Mouse (Mus musculus): ENCODE results near the gene Crtc3. TPM values are rescaled to one million over a fixed set of nuclear protein-coding genes. Genes with fewer than 3 reads are reported as not detected.

The Crtc3 gene
- polyA plus RNA-seq, 1 experiment from 2014 or later: 16.9 TPM

- Histone ChIP-seq H3K36me3 (no peaks in the 10 kb centered on the region), H3K4me3 (no peak overlapping the region), H3K27me3 (no peaks in the 10 kb centered on the region), H3K9ac (no peak overlapping the region), H3K27ac (no peak overlapping the region), H3K4me1 (replicated peaks) (peaks cover 74% of the 10 kb centered on the region), H3K9me3 (replicated peaks) (no peaks in the 10 kb centered on the region), H3K4me2 (no peak overlapping the region)
- ATAC-seq (replicated peaks; ENCODE audit: insufficient number of reproducible peaks, insufficient read depth, low FRiP score, low read depth): no peak
- WGBS: 71% methylated on average over 10 of the region's 10 CpGs
Observed at GRCm38 (mm10) chr7:80638460-80638859, 50.2 kb downstream of the Crtc3 start.

DNA sequence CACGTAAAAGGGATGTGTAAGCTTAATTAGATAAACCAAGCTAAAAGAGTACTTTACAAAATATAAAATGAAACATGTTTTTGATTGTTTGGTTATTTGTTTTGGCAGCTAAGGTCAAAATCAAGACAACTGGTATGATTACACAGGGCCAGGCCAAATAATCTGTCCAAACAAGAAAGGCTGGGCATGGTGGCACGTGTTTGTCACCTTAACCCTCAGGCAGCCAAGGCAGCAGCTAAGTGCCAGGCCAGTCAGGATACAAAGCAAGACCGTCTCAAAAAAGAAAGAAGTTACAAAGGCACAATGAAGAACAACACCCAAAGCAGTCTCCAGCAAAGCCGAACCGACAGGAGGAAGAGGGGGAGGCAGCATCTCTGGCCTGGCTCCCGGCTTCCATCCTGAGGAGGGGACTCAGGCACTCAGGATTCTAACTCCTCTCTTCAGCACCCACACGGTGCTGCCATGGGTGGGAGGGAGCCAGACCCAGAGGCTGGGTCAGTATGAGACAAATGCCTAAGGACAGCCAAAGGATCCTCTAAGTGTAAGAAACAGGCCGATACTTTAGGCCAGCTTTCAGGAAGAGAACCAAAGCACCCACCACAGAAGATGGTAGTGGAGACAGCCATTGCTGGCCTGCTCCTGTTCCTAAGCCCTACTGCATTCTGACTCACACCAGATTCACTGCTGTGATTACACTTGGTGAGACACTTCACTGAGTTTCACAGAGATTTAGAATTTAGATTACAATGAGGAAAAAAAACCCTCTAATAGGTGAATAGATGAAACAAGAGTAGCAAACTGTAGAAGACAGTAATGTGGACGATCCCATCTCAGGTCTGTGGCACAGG, 51.5 kb downstream of the Crtc3 start:
- Histone ChIP-seq H3K36me3 (no peaks in the 10 kb centered on the region), H3K4me3 (no peak overlapping the region), H3K27ac (peak overlapping the region; percentile 1; the same call in 1 of the 2 replicates), H3K27me3 (no peaks in the 10 kb centered on the region), H3K4me1 (replicated peaks) (peaks cover 62% of the 10 kb centered on the region), H3K9ac (no peak overlapping the region), H3K4me2 (no peak overlapping the region), H3K9me3 (replicated peaks) (no peaks in the 10 kb centered on the region)
- WGBS: 45% methylated on average over 9 of the region's 9 CpGs
- no peak for ATAC-seq (replicated peaks; ENCODE audit: insufficient number of reproducible peaks, insufficient read depth, low FRiP score, low read depth)

DNA sequence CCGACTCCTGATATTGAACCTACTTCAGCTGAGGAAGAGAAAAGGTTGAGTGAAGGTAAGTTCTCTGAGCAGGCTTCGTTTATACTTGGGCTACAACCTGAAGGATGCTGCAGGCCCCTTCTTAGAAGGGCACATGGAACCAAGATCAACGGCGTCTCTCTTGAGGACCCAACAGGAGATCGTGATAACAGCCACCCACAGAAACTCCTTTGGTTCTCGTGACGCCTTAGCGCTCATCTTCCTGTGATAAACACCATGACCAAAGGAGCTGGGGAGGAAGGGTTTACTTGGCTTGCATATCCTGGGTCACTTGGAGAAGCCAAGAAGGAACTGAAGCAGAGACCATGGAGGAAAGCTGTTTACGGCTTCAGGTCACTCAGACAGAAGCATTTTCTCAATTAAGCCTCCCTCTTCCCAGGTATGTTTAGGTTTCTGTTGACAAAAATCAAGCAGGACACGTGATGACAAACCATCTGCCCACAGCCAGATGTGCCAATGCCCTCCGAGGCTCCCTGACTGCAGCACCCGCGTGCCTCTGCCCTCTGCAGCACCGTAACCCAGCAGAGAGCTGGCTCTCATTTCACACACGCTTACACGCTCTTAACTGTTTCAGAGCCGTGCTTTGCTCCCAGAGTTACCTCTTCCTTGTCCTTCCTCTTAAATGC, 52.3 kb downstream of the Crtc3 start:
- no peak; the same call in 1 of the 2 replicates for ATAC-seq (replicated peaks; ENCODE audit: insufficient number of reproducible peaks, insufficient read depth, low FRiP score, low read depth)
- no peak overlapping the region for H3K4me2 ChIP-seq
- no peak overlapping the region for H3K9ac ChIP-seq
- H3K36me3 ChIP-seq: no peaks in the 10 kb centered on the region
- peaks cover 62% of the 10 kb centered on the region for H3K4me1 ChIP-seq (replicated peaks)
- H3K4me3 ChIP-seq: no peak overlapping the region
- 38% methylated on average over 17 of the region's 17 CpGs for WGBS
- H3K9me3 ChIP-seq (replicated peaks): no peaks in the 10 kb centered on the region
- no peaks in the 10 kb centered on the region for H3K27me3 ChIP-seq
- H3K27ac ChIP-seq: peak overlapping the region; percentile 20; the same call in 1 of the 2 replicates

DNA sequence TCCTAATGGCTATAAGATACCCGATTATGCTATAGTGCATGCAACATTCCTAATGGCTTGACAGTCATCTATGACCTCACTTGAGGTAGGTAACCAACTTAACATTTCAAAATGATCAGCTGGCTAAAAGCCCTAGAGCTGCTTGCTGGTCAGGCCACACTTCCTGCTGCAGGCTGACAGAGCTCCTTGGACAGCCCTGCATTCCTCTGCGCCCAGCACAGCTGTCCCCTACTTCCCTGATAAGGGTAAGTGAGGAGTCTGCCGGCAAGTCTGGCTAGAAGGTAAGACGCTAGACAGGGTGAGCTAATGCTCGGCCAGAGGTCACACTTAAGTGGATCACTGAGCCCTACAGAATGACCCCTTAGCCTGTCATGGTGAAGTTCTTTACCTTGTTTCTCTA, 52.8 kb downstream of the Crtc3 start:
- Histone ChIP-seq H3K9me3 (replicated peaks) (no peaks in the 10 kb centered on the region), H3K4me3 (no peak overlapping the region), H3K9ac (no peak overlapping the region), H3K4me1 (replicated peaks) (peaks cover 62% of the 10 kb centered on the region), H3K4me2 (no peak overlapping the region), H3K27ac (peak overlapping the region; percentile 20; the same call in 1 of the 2 replicates), H3K27me3 (no peaks in the 10 kb centered on the region), H3K36me3 (no peaks in the 10 kb centered on the region)
- ATAC-seq (replicated peaks; ENCODE audit: insufficient number of reproducible peaks, insufficient read depth, low FRiP score, low read depth): peak; percentile 53; the same call in 1 of the 2 replicates
- WGBS: 15% methylated on average over 5 of the region's 5 CpGs

DNA sequence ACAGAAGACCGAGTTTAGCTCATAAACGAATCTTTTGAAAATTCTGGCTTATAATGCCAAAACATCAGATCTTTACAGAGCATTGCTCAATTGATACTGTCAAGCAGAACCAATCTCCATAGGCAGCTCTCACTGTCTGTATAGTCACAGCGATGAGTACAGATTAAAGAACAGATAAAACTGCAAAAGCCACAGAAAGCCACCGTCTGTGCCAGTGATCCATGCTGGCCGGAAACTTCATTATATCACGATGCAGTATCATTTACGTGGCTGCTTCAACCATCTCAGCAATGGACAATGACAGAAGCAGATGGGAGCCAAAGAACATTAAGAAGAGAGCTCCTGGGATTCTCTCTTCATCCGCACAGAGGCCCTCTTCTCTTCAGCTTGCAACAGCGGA, 53.9 kb downstream of the Crtc3 start:
- Histone ChIP-seq H3K9me3 (replicated peaks) (no peaks in the 10 kb centered on the region), H3K36me3 (no peaks in the 10 kb centered on the region), H3K27ac (peak overlapping the region; percentile 20; the same call in 1 of the 2 replicates), H3K27me3 (no peaks in the 10 kb centered on the region), H3K4me2 (no peak overlapping the region), H3K9ac (no peak overlapping the region), H3K4me3 (no peak overlapping the region), H3K4me1 (replicated peaks) (peaks cover 56% of the 10 kb centered on the region)
- no peak for ATAC-seq (replicated peaks; ENCODE audit: insufficient number of reproducible peaks, insufficient read depth, low FRiP score, low read depth)
- WGBS: 70% methylated on average over 9 of the region's 9 CpGs

DNA sequence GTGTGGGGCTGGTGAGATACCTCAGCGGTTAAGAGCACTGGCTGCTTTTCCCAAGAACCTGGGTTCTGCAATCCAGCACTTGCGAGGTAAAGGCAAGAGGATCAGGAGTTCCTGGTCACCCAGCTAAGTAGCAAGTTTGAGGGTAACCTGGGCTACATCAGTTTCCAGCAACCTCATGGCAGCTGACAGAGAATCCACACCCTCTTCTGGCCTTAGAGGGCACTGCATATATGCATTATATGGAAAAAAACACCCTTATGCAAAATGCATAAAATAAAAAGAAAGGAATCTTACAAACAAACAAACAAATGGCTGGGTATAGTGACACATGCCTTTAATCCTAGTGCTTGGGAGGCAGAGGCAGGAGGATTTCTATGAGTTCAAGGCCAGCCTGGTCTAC, 55.0 kb downstream of the Crtc3 start:
- 95% methylated on average over 2 of the region's 2 CpGs for WGBS

DNA sequence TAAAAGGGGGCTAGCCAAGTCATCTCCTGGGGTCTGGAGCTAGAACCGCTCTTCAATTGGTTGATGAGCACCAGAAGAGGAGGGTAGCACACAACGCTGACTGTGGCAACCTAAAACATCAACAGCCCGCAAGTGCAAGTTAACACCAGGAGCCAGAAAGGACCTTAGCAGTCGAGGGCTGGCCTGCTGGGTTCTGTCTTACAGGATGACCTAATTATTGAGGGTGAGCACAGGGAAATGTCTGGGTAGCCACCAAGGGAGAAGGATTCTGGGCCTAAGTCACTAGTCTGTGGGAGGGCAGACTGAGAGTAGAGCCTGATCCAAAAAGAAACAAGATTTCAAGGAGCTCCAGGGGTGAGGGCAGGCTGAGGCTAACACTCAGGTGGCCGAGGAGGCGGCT, 56.7 kb downstream of the Crtc3 start:
- no peak overlapping the region for H3K4me3 ChIP-seq
- H3K27ac ChIP-seq: no peak overlapping the region
- H3K9me3 ChIP-seq (replicated peaks): no peaks in the 10 kb centered on the region
- peaks cover 52% of the 10 kb centered on the region for H3K4me1 ChIP-seq (replicated peaks)
- H3K36me3 ChIP-seq: no peaks in the 10 kb centered on the region
- no peak overlapping the region for H3K9ac ChIP-seq
- H3K27me3 ChIP-seq: no peaks in the 10 kb centered on the region
- no peak for ATAC-seq (replicated peaks; ENCODE audit: insufficient number of reproducible peaks, insufficient read depth, low FRiP score, low read depth)
- WGBS: 70% methylated on average over 6 of the region's 6 CpGs
- H3K4me2 ChIP-seq: no peak overlapping the region

More for the DNA sequence above, 55.0 kb downstream of the Crtc3 start:
- H3K27me3 ChIP-seq: no peaks in the 10 kb centered on the region
- no peak overlapping the region for H3K4me2 ChIP-seq
- no peak overlapping the region for H3K9ac ChIP-seq
- H3K9me3 ChIP-seq (replicated peaks): no peaks in the 10 kb centered on the region
- no peaks in the 10 kb centered on the region for H3K36me3 ChIP-seq
- H3K4me1 ChIP-seq (replicated peaks): peaks cover 61% of the 10 kb centered on the region
- no peak for ATAC-seq (replicated peaks; ENCODE audit: insufficient number of reproducible peaks, insufficient read depth, low FRiP score, low read depth)
- no peak overlapping the region for H3K27ac ChIP-seq
- H3K4me3 ChIP-seq: no peak overlapping the region

DNA sequence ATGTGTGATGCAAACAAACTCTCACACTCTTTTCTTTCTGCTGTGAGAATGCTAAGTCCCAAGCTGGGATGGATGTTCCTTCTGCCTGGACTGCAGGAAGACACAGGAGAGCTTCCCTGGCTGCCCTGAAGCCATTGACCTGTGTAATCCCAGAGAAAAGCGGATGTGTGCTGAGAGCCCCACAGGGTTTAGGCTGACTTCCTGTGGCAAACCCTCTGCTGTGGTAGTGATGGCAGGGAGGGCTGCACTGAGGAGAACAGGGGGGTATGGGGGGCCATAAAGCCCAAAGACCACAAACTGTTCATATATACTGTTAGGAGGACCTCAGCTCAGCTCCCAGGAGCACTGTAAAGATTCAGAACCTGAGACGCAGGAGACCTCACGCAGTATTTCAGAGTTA, 57.3 kb downstream of the Crtc3 start:
- 68% methylated on average over 3 of the region's 3 CpGs for WGBS
- no peak for ATAC-seq (replicated peaks; ENCODE audit: insufficient number of reproducible peaks, insufficient read depth, low FRiP score, low read depth)
- Histone ChIP-seq H3K27ac (no peak overlapping the region), H3K4me3 (no peak overlapping the region), H3K4me1 (replicated peaks) (peaks cover 46% of the 10 kb centered on the region), H3K9ac (no peak overlapping the region), H3K9me3 (replicated peaks) (no peaks in the 10 kb centered on the region), H3K4me2 (no peak overlapping the region), H3K27me3 (no peaks in the 10 kb centered on the region), H3K36me3 (no peaks in the 10 kb centered on the region)

DNA sequence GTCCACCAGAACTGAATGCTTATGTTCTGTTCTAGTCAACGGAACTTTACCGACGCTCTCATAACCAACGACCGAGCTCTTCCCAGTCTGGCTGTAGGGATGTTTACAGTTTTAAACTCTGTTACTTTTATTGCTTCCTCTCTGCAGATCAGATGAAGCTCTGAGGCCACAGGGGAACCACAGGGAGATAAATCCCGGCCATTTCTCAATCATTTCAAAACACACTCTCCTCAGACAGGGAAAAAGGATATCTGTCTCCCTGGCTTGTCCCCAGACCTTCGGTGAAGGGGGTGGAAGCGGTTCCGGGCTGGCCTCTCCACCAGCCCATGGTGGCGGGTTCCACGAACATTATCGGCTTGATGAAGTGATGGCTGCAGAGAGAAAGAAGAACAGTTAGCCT, 59.3 kb downstream of the Crtc3 start:
- peak overlapping the region; percentile 61 for H3K27ac ChIP-seq
- 54% methylated on average over 12 of the region's 12 CpGs for WGBS
- no peak for ATAC-seq (replicated peaks; ENCODE audit: insufficient number of reproducible peaks, insufficient read depth, low FRiP score, low read depth)
- no peak overlapping the region for H3K4me3 ChIP-seq
- H3K4me2 ChIP-seq: no peak overlapping the region
- H3K36me3 ChIP-seq: peaks cover 5% of the 10 kb centered on the region; the same call in 1 of the 2 replicates
- H3K4me1 ChIP-seq (replicated peaks): peaks cover 30% of the 10 kb centered on the region
- no peaks in the 10 kb centered on the region for H3K9me3 ChIP-seq (replicated peaks)
- no peaks in the 10 kb centered on the region for H3K27me3 ChIP-seq
- no peak overlapping the region for H3K9ac ChIP-seq

DNA sequence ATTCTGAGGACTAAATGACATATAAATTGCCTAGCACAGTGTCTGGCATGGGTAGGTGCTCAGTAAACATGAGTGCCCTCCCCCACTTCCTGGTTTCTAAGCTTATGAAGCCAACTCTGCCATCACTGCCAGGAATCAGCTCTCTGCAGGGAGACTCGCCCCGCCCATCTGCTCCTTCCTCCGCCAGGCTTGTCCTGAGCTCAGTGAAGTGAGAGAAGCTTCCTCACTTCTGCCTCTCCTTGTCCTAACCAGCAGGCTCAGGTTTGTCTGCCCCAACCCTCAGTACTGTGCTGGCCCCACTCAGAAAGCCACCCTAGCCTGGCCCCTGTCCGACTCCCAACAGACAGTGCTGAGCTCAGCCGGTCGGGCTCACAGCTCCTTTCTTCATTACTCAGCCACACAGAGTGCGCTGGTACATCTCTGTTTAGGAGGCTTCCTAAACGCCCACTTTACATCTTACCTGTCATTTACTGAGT, 59.9 kb downstream of the Crtc3 start:
- no peaks in the 10 kb centered on the region for H3K27me3 ChIP-seq
- no peaks in the 10 kb centered on the region for H3K9me3 ChIP-seq (replicated peaks)
- peak overlapping the region; percentile 8; the same call in 1 of the 2 replicates for H3K9ac ChIP-seq
- H3K4me2 ChIP-seq: peak overlapping the region; percentile 26; the same call in 1 of the 2 replicates
- 27% methylated on average over 8 of the region's 8 CpGs for WGBS
- peaks cover 30% of the 10 kb centered on the region for H3K4me1 ChIP-seq (replicated peaks)
- no peak overlapping the region for H3K4me3 ChIP-seq
- H3K36me3 ChIP-seq: peaks cover 5% of the 10 kb centered on the region; the same call in 1 of the 2 replicates
- peak; percentile 68; the same call in 1 of the 2 replicates for ATAC-seq (replicated peaks; ENCODE audit: insufficient number of reproducible peaks, insufficient read depth, low FRiP score, low read depth)
- H3K27ac ChIP-seq: peak overlapping the region; percentile 61

- H3K4me2 ChIP-seq: no peak overlapping the region
- H3K27me3 ChIP-seq: no peaks in the 10 kb centered on the region
- no peaks in the 10 kb centered on the region for H3K9me3 ChIP-seq (replicated peaks)
- H3K4me1 ChIP-seq (replicated peaks): peaks cover 26% of the 10 kb centered on the region
- no peak overlapping the region for H3K27ac ChIP-seq
- WGBS: 66% methylated on average over 5 of the region's 5 CpGs
- ATAC-seq (replicated peaks; ENCODE audit: insufficient number of reproducible peaks, insufficient read depth, low FRiP score, low read depth): no peak
- H3K4me3 ChIP-seq: no peak overlapping the region
- no peak overlapping the region for H3K9ac ChIP-seq
- H3K36me3 ChIP-seq: peaks cover 5% of the 10 kb centered on the region; the same call in 1 of the 2 replicates
Observed at GRCm38 (mm10) chr7:80626943-80627342, 61.7 kb downstream of the Crtc3 start.
